Mouse (Mus musculus): ENCODE measurements around the gene Zmiz2. TPM values are rescaled to one million over a fixed set of nuclear protein-coding genes. Genes with fewer than 3 reads are reported as not detected.
"Not testable (repeated sequence)": the region's sequence is repeated elsewhere in the genome, so short reads cannot be mapped to it uniquely, and the experiment has no call there.

The Zmiz2 gene
- polyA plus RNA-seq, 1 experiment from 2014 or later, result 9.3 TPM

GRCm38 (mm10) chr11:6447493-6447892 is 58.6 kb downstream of the Zmiz2 start:
- H3K4me1 ChIP-seq (ENCODE audit: control insufficient read depth, insufficient read depth, low read length), result no peaks in the 10 kb centered on the region
- H3K27ac ChIP-seq (ENCODE audit: low read length), result no peak overlapping the region
- H3K9ac ChIP-seq (ENCODE audit: low read depth, low read length), result no peak overlapping the region
- no peak overlapping the region for H3K4me2 ChIP-seq (ENCODE audit: low read depth, low read length)
- H3K4me3 ChIP-seq (ENCODE audit: low read length), result no peak overlapping the region
- no peaks in the 10 kb centered on the region for H3K9me3 ChIP-seq (ENCODE audit: control insufficient read depth, low read length)
- no peaks in the 10 kb centered on the region for H3K36me3 ChIP-seq (ENCODE audit: control insufficient read depth, insufficient read depth, low read length)
- no peaks in the 10 kb centered on the region for H3K27me3 ChIP-seq (replicated peaks; ENCODE audit: control insufficient read depth, insufficient read depth, low read length)
- ATAC-seq, result no peak
- WGBS, result 78% methylated on average over 4 of the region's 4 CpGs

- H3K4me1 ChIP-seq (ENCODE audit: control insufficient read depth, insufficient read depth, low read length); H3K36me3 ChIP-seq (ENCODE audit: control insufficient read depth, insufficient read depth, low read length); H3K4me2 ChIP-seq (ENCODE audit: low read depth, low read length); H3K4me3 ChIP-seq (ENCODE audit: low read length); H3K9me3 ChIP-seq (ENCODE audit: control insufficient read depth, low read length); H3K27me3 ChIP-seq (replicated peaks; ENCODE audit: control insufficient read depth, insufficient read depth, low read length); ATAC-seq; H3K27ac ChIP-seq (ENCODE audit: low read length); H3K9ac ChIP-seq (ENCODE audit: low read depth, low read length): not testable (repeated sequence)
- WGBS, result 90% methylated on average over 5 of the region's 5 CpGs
Measured at GRCm38 (mm10) chr11:6448155-6448554, 59.3 kb downstream of the Zmiz2 start.

Small RNAs within 50 kb of the gene (microRNA-seq; reads per million reads assigned to microRNA genes)
- not detected for gene Mir7651

Other genes starting within 250 kb of the Zmiz2 start
- 0.45 and 0.62 TPM in 2 replicates for gene A730071L15Rik, start 189.0 kb upstream of the Zmiz2 start, polyA plus RNA-seq (2015; fragmentation: Nextera tagmentation; extraction: Ambion mirVana)
- gene Nudcd3, start 188.7 kb upstream of the Zmiz2 start, polyA plus RNA-seq (2015; fragmentation: Nextera tagmentation; extraction: Ambion mirVana), result 28.4 and 33.3 TPM in 2 replicates
- 26.5 and 43.4 TPM in 2 replicates for gene Npc1l1, start 158.9 kb upstream of the Zmiz2 start, polyA plus RNA-seq (2015; fragmentation: Nextera tagmentation; extraction: Ambion mirVana)
- 100 and 110 TPM in 2 replicates for gene Ddx56, start 121.3 kb upstream of the Zmiz2 start, polyA plus RNA-seq (2015; fragmentation: Nextera tagmentation; extraction: Ambion mirVana)
- gene Tmed4, start 114.2 kb upstream of the Zmiz2 start, polyA plus RNA-seq (2015; fragmentation: Nextera tagmentation; extraction: Ambion mirVana), result 165 and 177 TPM in 2 replicates
- gene Ogdh, start 97.4 kb upstream of the Zmiz2 start, polyA plus RNA-seq (2015; fragmentation: Nextera tagmentation; extraction: Ambion mirVana), result 171 and 189 TPM in 2 replicates
- gene Ppia, start 26.4 kb downstream of the Zmiz2 start, polyA plus RNA-seq (2015; fragmentation: Nextera tagmentation; extraction: Ambion mirVana), result 5,222 and 5,444 TPM in 2 replicates
- 393 and 415 TPM in 2 replicates for gene H2afv, start 55.4 kb downstream of the Zmiz2 start, polyA plus RNA-seq (2015; fragmentation: Nextera tagmentation; extraction: Ambion mirVana)
- gene Purb, start 86.8 kb downstream of the Zmiz2 start, polyA plus RNA-seq (2015; fragmentation: Nextera tagmentation; extraction: Ambion mirVana), result 24.6 and 24.8 TPM in 2 replicates
- gene Myo1g, start 131.9 kb downstream of the Zmiz2 start, polyA plus RNA-seq (2015; fragmentation: Nextera tagmentation; extraction: Ambion mirVana), result 2.3 and 3.1 TPM in 2 replicates
- gene Ccm2, start 157.8 kb downstream of the Zmiz2 start, polyA plus RNA-seq (2015; fragmentation: Nextera tagmentation; extraction: Ambion mirVana), result 67.7 and 69.9 TPM in 2 replicates
- 5.5 and 7.1 TPM in 2 replicates for gene Nacad, start 217.0 kb downstream of the Zmiz2 start, polyA plus RNA-seq (2015; fragmentation: Nextera tagmentation; extraction: Ambion mirVana)
- gene Tbrg4, start 237.0 kb downstream of the Zmiz2 start, polyA plus RNA-seq (2015; fragmentation: Nextera tagmentation; extraction: Ambion mirVana), result 64.0 and 64.2 TPM in 2 replicates
- gene Wap, start 249.6 kb downstream of the Zmiz2 start, polyA plus RNA-seq (2015; fragmentation: Nextera tagmentation; extraction: Ambion mirVana), result not detected in 2 replicates